Mouse (Mus musculus) heart, adult 9 months (tissue): ENCODE results near the gene Gm49450.
"Not testable (repeated sequence)": the region's sequence is repeated elsewhere in the genome, so short reads cannot be mapped to it uniquely, and the experiment has no call there.

Source experiments
- DNase-seq, 2 experiments: peaks; one replicate each; pipeline ENCODE4 v3.0.0; 2022; ENCODE audit warnings: low spot score in 2 of 2

Gm49450 gene

DNA sequence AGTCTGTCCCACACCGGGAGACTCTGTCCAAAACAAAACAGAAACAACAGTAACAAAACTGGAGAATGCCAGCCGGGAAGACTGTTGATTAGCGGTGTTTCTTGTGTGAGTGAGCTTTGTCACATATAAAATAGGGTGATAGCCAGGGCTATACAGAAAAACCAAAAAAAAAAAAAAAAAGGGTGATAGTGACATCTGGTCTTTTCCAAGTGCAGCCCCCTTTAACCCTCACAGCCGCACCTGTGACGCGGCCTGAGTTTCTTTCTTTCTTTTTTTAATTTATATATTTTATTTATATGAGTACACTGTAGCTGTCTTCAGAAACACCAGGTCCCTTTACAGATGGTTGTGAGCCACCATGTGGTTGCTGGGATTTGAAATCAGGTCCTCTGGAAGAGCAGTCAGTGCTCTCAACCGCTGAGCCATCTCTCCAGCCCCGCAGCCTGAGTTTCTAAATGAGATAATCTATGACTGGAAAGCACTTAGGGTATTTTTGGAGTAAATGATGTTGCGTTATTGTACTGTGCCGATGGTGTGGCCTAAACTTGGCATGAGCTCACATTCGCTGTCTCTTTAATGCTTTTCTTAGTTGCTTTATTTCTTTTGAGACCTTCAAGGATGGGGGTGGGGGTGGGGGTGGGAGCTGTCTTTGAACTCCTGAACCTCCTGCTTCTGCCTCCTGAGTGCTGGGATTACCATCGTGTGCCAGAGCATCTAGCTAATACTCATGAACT lies 32.8 kb upstream of the Gm49450 start:
- no peak for DNase-seq

DNA sequence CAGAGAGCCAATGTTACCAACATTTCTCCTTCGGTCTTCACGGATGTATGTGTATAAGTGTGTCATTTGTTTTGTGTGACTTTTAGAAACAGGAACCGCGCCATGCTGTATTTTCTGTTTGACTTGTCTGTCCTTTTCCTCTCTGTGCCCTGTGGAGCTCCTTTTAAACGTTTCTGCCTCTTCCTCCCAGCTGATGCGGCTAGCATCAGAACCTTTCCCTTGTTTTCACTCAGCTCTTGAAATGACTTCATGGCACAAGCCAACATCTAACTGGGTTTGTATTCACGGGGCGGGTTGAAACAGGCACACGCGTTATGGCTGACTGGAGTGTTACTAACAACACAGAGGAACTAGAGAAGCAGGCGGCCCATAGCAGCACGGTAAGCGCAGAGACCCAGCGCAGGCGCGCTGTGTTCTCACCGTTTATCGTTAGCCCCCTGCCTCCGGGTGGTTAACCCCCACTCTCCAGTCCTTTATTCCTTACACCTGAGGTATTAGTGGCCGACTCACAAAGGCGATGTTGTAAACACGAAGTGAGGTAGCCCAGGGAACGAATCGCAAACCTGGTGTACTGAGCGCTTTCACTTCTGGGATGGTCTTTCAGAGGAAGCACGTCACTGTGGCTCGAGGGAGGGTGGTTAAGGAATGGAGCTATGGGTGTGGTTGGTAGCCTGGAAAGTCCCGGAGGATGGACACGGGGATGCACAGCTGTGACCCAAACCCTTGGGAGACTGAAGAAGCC lies 32.1 kb upstream of the Gm49450 start:
- DNase-seq = peak; percentile 93 to 97

DNA sequence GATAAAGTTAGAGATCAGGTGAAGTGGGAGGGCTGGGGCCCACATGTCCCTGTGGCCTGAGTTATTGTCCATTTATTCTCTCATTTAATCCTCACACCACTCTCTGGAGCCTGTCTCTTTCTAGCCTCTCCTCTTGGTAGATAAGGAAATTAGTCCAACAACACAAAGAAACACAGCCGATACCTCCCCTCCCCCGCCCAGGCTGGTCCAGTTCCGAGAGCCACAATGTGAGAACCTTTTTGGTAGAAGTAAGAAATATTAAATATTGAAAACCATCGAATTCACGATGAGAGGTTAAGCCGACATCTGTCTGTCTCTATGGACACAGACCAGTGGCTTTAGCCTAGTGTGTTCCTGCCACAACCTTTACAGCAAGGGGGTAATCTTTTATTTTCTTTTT lies 31.3 kb upstream of the Gm49450 start:
- no peak for DNase-seq

DNA sequence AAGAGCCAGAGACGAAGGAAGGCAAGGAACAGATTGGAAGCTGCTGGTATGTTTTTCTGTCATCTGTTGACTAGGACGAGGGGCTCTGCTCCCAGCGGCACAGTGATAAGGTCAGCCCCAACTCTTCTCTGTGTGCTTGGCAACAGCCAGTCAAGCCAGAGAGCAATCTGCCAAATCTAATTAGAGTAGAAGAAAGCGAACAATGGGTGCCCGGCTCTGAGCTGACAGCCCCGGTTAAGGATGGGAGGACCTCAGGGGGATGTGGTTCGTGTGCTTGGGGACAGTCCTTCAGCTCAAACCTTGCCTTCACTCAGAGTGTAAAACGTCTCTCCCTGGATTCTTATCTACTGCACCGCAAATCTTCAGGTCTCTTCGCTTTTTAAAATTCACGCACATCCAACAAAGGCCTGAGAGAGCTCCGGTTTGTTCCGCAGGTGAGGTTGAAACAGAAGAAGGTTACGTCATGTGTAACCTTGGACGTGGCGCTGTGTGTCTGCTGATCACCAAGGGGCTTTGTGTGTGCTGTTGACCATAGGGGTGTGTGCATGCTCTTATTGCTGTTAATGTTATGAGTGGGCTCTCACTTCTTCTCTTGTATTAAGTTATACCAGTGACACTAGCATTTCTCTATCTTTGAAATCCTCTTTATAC lies 30.2 kb upstream of the Gm49450 start:
- no peak for DNase-seq

DNA sequence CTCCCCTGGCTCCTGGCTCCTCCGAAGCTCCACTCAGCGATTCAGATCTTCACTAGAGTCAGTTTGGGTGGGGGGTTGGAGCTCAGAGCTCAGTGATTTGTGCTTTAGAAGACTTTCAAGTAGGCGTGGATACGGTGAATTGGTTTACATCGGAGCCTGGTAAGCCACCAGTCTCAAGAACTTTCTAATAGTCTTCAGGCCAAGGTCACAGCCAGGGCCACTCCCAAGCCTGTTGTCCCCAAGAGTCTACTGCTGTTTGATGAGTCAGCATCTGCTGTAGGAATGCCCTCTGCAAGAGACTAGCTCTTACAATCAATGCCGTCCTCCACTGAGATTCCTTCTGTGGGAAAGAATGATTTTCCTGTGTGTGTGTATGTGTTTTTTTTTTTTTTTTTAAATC lies 28.7 kb upstream of the Gm49450 start:
- DNase-seq = no peak

DNA sequence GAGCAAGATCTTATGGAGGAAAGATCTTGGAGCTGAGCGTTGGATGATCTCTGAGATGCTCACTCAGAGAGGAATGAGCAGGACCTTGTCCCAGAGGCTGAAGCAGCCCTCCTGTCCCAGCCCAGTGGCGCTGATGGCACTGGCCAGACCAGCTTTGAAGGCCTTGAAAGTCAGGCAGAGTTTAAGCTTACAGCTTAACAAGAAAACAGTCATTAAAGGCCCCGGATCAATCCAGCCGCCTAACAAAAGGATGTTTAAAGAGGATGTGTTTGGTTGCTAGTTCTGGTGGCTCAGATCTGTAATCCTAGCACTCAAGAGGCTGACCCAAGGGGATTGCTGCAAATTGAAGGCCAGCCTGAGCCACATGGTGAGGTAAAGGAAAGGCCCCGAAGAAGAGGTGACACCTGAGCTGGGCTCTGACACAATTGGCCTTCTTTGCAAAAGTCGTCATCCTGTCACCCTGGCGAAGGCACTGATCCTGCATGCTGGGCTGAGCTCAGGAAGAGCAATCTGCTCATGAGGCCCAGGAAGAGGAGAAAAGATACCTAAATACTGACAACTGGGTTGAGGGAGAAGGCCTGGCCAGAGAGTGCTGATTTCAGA lies 26.8 kb upstream of the Gm49450 start:
- no peak for DNase-seq

DNA sequence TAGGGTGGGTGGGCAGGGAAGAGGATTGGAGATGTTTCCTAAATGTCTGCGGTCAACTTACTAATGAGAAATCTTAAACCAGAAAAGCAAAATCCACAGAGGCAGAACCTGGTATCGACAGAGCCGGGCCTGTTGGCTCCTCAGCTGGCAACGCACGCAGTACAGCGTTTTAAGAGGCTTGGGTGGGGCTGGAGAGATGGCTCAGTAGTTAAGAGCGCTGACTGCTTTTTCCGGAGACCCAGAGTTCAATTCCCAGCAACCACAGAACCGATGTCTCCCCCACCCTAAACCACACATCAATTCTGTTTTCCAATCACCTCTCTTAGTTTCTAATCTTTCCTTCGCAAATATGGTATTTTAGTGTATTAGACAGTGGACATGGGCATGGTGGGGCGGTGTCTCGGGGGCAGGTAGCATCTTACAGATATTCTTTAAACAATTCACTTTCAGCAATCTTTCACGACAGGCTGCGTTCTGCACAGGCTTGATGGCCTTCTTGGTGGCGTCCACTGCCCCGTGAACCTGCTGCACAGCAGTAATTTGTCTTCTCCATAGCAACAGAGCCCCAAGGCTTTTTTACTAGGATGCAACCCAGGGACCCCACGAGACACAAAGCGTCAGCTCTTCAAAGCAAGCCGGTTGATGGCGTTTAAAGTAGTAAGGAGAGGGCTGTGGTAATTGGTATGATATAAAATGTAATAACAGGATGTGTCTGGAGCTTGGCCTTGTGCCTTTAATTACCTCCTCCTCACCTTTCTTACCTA lies 25.2 kb upstream of the Gm49450 start:
- DNase-seq = no peak

DNA sequence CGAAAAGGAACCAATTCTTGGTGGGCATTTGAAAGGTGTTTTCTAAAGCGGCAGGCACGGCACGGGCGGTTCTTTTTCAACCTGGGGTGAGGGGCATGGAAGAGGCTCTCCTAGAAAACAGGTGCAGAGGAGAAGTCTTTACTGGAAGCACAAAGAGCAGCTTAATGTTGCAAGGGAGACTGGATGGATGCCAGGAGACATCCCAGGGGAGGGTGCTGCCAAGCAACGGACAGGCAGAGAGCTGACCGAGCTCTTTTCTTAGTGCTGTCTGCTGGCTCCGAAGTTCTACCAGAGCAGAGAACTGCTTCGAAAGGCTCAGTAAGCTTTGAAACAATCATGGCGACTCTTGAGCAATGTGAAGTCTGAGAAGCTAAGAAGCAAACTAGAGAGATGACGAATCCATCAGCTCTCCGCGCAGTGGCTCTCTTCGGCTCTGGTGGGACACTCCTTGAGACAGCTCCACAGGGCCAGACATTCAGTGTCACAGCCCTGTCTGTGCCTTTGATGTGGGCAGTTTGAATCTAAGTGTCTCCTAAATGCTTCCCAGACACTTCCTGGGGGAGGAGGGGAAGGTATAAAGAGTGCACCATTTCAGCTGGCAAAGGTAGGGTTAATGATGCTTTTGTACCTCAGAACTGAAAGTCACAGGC lies 24.5 kb upstream of the Gm49450 start:
- peak; percentile 72 to 87 for DNase-seq

DNA sequence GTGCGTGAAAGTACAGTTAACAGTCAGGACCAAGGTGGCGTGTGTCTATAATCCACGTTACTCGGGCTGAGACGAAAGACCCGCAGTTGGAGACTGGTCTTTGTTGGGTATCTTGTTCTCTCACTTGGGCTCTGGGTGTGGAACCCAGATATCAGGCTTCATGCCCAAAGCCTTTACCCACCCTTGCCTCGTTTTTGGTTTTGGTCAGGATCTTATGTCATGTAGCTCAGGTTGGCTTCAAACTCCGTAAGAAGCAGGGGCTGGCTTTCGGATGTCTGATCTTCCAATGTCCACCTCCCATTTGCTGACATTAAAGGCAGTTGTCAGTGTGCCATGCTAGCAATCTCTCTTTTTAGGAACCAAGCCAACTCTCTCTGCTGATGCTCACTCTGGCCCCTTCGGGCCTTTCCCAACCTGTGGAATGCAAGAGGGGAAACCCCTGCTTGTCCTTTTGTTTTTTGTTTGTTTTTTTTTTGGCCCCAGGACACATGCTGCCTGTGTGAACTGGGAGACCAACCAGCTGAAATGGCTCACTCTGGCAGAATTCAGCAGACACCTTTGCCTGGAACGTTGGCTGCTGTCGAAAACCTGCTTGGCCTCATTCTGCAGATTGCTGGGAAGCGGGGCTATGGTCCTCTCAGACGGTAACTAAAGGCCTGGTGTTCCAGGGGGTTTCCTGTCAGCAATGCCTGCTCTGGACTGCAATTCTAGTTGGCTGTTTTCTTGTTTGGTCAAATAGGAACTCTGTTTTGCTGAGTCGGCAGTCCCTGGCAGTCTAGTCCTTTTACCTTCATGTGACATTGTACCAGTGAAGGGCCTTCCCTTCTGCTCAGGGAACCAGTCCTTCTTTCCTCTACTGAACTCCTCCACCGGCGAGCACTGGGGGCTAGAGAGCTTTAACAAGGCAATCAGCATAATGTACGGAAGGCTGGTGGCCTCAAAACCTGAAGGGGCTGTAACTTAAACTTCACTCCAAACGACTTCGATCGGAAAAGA lies 23.7 kb upstream of the Gm49450 start:
- no peak for DNase-seq

DNA sequence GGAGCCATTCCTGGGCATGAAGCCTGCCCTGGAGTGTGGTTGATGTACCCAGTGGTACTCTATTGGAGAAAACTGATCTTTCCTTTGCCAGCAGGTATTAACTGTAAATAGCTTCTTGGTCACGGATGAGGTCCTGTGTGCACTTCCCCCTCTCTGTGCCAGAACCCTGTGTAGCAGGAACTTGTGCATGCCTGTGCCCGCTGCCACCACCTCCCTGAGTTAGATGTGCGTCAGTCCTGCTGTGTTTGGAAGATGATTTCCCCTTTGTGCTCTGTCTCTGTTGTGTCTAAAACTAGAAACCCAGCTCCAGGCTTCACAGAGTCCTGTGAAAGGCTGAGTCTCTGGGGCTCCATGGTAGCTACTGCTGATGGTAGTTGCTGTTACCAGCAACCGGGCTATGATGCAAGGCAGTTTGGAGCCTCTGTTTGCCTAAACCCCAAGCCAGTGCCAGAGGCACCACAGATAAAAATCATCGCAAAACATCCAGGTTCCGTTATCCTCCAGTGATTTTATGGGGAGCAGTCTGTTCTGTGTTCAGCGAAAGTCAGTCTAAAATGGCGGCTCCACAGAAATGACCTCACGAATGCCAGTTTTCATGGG lies 19.8 kb upstream of the Gm49450 start:
- no peak for DNase-seq

DNA sequence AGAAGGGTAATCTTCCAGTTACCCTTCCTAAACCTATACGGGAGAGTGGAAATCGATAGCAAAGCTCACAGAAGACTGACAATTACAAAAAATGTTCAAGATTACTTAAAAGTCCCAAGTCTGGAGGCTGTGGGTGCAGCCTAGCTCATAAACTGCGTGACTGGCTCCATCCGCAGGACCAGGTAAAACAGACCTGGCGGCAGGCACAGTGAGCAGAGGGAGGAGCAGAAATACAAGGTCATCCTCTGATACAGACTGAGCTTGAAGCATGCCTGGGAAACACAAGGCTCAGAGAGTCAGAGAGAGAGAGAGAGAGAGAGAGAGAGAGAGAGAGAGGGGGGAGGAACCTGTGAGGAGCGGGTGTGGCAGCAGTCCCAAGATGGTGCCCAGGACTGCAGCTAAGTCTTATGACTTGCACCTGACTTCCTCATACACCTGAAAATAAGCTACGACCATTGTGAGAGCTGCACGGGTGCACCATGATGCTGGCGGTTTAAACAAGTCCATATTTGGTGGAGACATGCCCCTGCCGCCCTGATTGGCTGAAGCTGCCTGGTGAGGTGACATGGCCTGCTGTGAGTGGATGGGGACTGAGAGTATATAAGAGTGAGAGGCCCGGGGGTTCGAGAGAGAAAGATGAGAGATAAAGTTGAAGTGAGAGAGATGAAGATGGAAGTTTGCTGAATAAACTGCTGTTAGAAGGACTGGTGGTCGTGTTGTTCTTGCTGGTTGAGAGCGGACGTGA lies 18.4 kb upstream of the Gm49450 start:
- DNase-seq = not testable (repeated sequence)

DNA sequence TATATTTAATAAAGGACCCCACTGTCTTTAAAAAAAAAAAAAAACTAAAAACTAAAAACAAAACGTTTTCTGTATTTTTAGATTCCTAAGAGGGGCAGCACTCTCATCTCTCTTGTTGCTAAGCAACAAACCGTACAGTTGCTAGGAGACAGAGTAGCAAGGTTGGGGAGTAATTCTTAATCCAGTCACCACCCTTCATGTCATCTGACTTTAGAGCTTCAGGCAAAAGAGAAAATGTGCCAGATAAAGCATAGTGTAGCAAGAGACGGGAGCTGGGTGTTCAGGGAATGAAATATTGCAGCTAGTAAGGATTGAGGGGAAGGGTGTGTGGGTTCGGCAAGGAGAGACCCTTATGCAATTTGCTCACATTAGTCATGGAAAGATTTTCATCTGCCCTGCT lies 17.8 kb upstream of the Gm49450 start:
- no peak for DNase-seq

DNA sequence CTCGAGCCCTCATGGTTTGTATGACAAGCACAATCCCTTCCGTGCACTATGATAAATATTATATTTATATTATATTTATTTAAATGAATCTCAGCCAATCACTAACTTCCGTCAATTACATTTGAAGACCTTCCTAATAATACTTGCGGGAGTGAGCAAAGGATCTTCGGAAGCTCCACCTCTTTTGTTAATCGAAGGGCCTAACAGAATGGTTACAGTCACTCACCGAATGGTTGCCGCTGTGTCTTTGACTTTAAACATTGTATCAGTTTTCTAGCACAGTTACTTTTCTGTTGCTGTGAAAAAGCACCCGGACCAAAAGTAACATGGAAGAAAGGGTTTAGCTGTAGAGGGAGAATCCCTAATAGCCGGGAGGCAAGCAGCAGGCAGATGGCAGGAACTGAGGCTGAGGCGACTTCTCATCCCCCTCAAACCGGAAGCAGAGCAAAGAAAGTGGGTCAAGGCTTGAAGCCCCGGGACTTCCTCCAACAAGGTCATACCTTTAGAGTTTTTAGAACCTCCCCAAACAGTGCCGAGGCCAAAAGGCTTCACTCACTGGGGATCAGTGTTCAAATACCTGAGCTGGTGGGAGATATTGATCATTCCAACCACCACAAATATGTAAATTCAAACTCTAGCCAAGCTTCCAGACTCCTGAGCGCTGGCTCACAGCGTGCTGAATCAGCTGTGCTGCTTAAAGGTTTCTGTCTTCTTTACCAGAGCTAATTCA lies 16.2 kb upstream of the Gm49450 start:
- no peak for DNase-seq

DNA sequence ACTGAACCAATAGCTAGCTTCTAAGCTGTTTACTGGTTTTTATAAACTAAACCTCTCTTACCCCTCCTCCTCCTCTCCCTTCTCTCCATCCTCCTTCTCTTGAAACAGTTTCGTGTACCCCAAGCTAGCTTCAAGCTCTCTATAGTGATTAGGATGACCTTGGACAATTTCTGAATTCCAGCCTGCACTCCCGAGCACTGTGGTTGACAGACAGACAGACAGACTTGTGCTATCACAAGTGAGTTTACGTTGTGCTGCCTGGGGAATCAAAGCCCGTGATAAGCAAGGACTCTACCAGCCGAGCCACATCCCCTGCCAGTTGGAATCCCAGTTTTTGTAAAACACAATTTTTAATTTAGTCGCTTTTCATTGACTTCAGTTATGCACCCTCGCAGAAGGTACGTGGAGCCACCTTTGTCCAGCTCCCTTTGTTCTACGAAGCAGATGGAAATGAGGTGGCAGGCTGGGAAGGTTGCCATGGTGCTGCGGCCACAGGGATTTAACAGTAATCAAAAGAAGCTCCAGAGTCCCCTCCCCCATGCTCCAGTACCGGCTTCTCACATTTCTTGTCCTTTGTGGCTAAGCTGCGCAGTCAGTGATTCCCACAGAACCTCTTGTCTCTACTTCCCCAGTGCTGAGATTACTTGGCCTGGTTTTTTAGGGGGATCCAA lies 15.5 kb upstream of the Gm49450 start:
- DNase-seq = no peak

DNA sequence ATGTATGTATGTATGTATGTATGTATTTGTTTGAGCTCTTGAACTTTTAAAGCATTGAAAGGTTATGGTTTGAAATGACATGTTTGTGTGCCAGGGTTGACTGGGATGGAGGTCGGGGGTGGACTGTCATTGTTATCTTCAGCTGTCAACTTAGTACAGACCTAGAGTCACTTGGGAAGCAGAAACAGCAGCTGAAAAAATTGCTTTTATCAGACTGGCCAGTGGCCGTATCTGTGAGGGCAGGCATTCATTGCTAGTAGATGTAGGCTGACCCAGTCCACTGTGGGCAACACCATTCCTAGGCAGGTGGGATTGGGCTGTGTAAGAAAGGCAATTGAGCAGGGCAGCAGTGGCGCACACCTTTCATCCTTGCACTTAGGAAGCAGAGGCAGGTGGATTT lies 6.2 kb upstream of the Gm49450 start:
- no peak for DNase-seq

DNA sequence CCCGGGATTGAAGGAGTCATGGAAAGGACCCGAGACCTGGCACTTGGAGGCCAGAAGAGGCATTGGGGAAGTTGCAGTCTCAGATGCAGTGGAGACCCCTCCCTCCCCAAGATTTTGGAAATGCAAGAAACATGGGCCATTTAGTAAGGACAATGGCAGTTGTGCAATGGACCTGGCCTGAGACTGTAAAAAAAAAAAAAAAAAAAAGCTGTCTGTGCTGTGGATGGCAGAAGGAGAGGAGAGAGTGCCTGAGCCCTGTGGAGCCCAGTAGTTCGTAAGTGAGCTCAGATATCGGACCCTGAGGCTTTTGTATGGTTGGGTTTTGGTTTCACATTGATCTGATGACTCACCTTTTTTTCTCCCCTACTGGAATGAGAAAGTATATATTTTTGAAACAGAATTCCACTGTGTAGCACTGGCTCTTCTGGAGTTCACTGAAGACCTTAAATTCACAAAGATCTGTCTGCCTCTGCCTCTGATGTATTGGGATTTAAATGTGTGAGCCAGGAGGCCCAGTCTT lies 5.6 kb upstream of the Gm49450 start:
- DNase-seq = no peak

DNA sequence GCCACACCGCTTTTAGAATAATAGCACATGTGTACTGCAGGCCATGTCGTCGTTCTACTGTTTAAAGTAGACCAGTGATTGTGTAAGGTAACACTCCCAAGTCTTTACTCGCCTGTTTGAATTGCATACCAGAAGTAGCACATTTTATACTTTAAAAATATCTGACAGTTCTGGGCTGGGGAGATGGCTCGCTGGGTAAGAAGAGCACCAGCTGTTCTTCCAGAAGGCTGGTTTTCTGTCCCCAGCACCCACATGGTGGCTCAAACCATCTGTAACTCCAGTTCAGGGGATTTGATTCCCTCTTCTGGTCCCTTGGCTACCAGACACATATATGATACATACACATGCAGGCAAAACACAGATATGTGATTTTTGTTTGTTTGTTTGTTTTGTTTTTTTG lies 4.1 kb upstream of the Gm49450 start:
- DNase-seq = no peak
